9 mouse cellular contexts compared by ENCODE assay signal in genomic region chr6:124465299-124465698, GRCm38 (mm10). TPM values are rescaled to one million over a fixed set of nuclear protein-coding genes. Genes with fewer than 3 reads are reported as not detected.
A peak's percentile ranks its signal among the peaks of the same experiment; 100 is the strongest.
DNase-seq lines count a peak whose midpoint lies in the region; ATAC-seq and TF ChIP-seq lines count a peak whose summit lies in the region.
"Had no signal": no experiment of that assay in that cellular context is flagged by ENCODE, and none has a peak within 500 bp of the region (broad histone marks: within the 10 kb centered on the region; RNA-seq: fewer than 3 reads in every experiment).

No protein-coding gene starts in this region.

- H3K4me2 ChIP-seq in CH12.LX (ENCODE audit: insufficient read depth, low read depth, poor library complexity, severe bottlenecking), result peak overlapping the region; percentile 48; the same call in 1 of the 2 replicates
- peak overlapping the region; percentile 57 for H3K4me2 ChIP-seq in forebrain, embryonic 15.5 days (replicated peaks)
- H3K4me2 ChIP-seq in liver, embryonic 14.5 days (ENCODE audit: low read depth), result peak overlapping the region; percentile 74

- DNase-seq in CH12.LX (ENCODE audit: extremely low read depth), result no peak
- no peak for DNase-seq in liver, embryonic 14.5 days (ENCODE audit: low read depth in 3 of 3, low spot score in 3 of 3)
- no peak for DNase-seq in adrenal gland, postnatal 4 days (ENCODE audit: low spot score in 2 of 2)
- DNase-seq in urinary bladder, postnatal 4 days (ENCODE audit: low spot score in 2 of 2), result no peak
- no peak for DNase-seq in c-Kit-positive CD71-positive TER-119-positive erythroid progenitor cells, embryonic 14.5 days (ENCODE audit: low spot score)

- H3K4me3 ChIP-seq in erythroblast, embryonic 14.5 days (replicated peaks), result peak overlapping the region; percentile 62
- H3K4me3 ChIP-seq in CH12.LX (replicated peaks in 1 of 3; ENCODE audit: low read depth in 2 of 3, low read length in 2 of 3, poor library complexity in 1 of 3), result no peak overlapping the region
- peak overlapping the region; percentile 47 for H3K4me3 ChIP-seq in forebrain, embryonic 15.5 days
- no peak overlapping the region for H3K4me3 ChIP-seq in liver, embryonic 14.5 days (ENCODE audit: insufficient read depth in 1 of 2, low read depth in 2 of 2, low read length in 2 of 2)

- no peak overlapping the region for H3K27ac ChIP-seq in CH12.LX (ENCODE audit: insufficient read depth, low read depth)
- peak overlapping the region; percentile 79 for H3K27ac ChIP-seq in forebrain, embryonic 15.5 days (replicated peaks)
- no peak overlapping the region for H3K27ac ChIP-seq in liver, embryonic 14.5 days
- H3K27ac ChIP-seq: heart, adult 2 months had no signal

- peaks cover 13% of the 10 kb centered on the region for H3K27me3 ChIP-seq in erythroblast, embryonic 14.5 days (ENCODE audit: control insufficient read depth)
- H3K27me3 ChIP-seq in CH12.LX (replicated peaks), result peaks cover 80% of the 10 kb centered on the region
- H3K27me3 ChIP-seq in forebrain, embryonic 15.5 days, result no peaks in the 10 kb centered on the region
- no peaks in the 10 kb centered on the region; the same call in 1 of the 2 replicates for H3K27me3 ChIP-seq in liver, embryonic 14.5 days (ENCODE audit: control insufficient read depth, insufficient read depth, low read length)

- no peak for TF ChIP-seq RAD21 in CH12.LX (IDR thresholded peaks at IDR 0.05; ENCODE audit: low read depth, low read length)

- no peaks in the 10 kb centered on the region for H3K79me2 ChIP-seq in CH12.LX (replicated peaks; ENCODE audit: control insufficient read depth, extremely low read depth, insufficient read depth, poor library complexity, severe bottlenecking)

- in situ Hi-C loops in CH12.LX (cut with MboI; ENCODE audit: low pct_ligation_motif_present, low pct_unique_long_range_greater_than_20kb, low sequenced_read_pairs), result no loop called here

- dilution Hi-C loops in CH12.LX (cut with MboI; ENCODE audit: extremely low pct_ligation_motif_present, extremely low pct_unique_long_range_greater_than_20kb, low sequenced_read_pairs), result no loop called here

- peaks cover 24% of the 10 kb centered on the region for H3K4me1 ChIP-seq in erythroblast, embryonic 14.5 days (ENCODE audit: control insufficient read depth)
- 0 out of 4 replicates have a peak, but pooled peaks cover 0 to 2% of the 10 kb centered on the region in 2 experiments for H3K4me1 ChIP-seq in CH12.LX (ENCODE audit: control insufficient read depth in 1 of 2, insufficient read depth in 2 of 2)
- peaks cover 16% of the 10 kb centered on the region for H3K4me1 ChIP-seq in forebrain, embryonic 15.5 days
- H3K4me1 ChIP-seq in liver, embryonic 14.5 days (replicated peaks; ENCODE audit: control insufficient read depth in 2 of 2, insufficient read depth in 2 of 2, low read length in 1 of 2), result peaks cover 0 to 13% of the 10 kb centered on the region in 2 experiments; a peak in 3 of 4 replicates

- TF ChIP-seq POLR2A in CH12.LX (IDR thresholded peaks at IDR 0.05; ENCODE audit: low read depth, low read length), result no peak

- no peak for TF ChIP-seq CTCF in CH12.LX (conservative IDR thresholded peaks at IDR 0.05 in 1 of 2, IDR thresholded peaks at IDR 0.05 in 1 of 2; ENCODE audit: low read depth in 2 of 2, low read length in 2 of 2)
- no peak for TF ChIP-seq CTCF in liver, embryonic 14.5 days (IDR thresholded peaks at IDR 0.05; ENCODE audit: low read depth)

- no peaks in the 10 kb centered on the region for H3K9me3 ChIP-seq in erythroblast, embryonic 14.5 days (ENCODE audit: control insufficient read depth, low read length)
- no peaks in the 10 kb centered on the region for H3K9me3 ChIP-seq in CH12.LX (replicated peaks; ENCODE audit: low read length)
- no peaks in the 10 kb centered on the region for H3K9me3 ChIP-seq in forebrain, embryonic 15.5 days
- H3K9me3 ChIP-seq in liver, embryonic 14.5 days (ENCODE audit: control insufficient read depth, low read length), result no peaks in the 10 kb centered on the region

- TF ChIP-seq EP300 in CH12.LX (IDR thresholded peaks at IDR 0.05; ENCODE audit: low read length), result no peak
- no peak for TF ChIP-seq EP300 in liver, embryonic 14.5 days (IDR thresholded peaks at IDR 0.05; ENCODE audit: low read depth)

- no peaks in the 10 kb centered on the region for H3K36me3 ChIP-seq in erythroblast, embryonic 14.5 days (ENCODE audit: control insufficient read depth)
- H3K36me3 ChIP-seq in CH12.LX (replicated peaks in 1 of 2; ENCODE audit: control insufficient read depth in 1 of 2, insufficient read depth in 1 of 2, low read length in 1 of 2), result no peaks in the 10 kb centered on the region
- H3K36me3 ChIP-seq in forebrain, embryonic 15.5 days, result no peaks in the 10 kb centered on the region
- no peaks in the 10 kb centered on the region for H3K36me3 ChIP-seq in liver, embryonic 14.5 days (replicated peaks; ENCODE audit: control insufficient read depth, insufficient read depth, low read depth)

- no peak overlapping the region for H3K9ac ChIP-seq in CH12.LX (ENCODE audit: insufficient read depth, low read depth)
- H3K9ac ChIP-seq in forebrain, embryonic 15.5 days (replicated peaks), result peak overlapping the region; percentile 62
- no peak overlapping the region for H3K9ac ChIP-seq in liver, embryonic 14.5 days (replicated peaks)

- 34% methylated on average over 6 of the region's 6 CpGs for WGBS in forebrain, embryonic 15.5 days
- 47% methylated on average over 6 of the region's 6 CpGs for WGBS in liver, embryonic 14.5 days (ENCODE audit: insufficient replicate concordance)

- ATAC-seq in erythroblast, adult 5-6 weeks (replicated peaks; ENCODE audit: low FRiP score, poor library complexity, severe bottlenecking), result no peak
- ATAC-seq in forebrain, embryonic 15.5 days (replicated peaks), result no peak
- ATAC-seq in liver, embryonic 14.5 days (ENCODE audit: insufficient read depth), result no peak

TF ChIP-seq in CH12.LX, 34 proteins besides CTCF, POLR2A, EP300 and RAD21:
- TF ChIP-seq POLR2AphosphoS2 (IDR thresholded peaks at IDR 0.05; ENCODE audit: low read depth, low read length) (no peak), MAX (IDR thresholded peaks at IDR 0.05; ENCODE audit: low read length) (no peak), KAT2A (IDR thresholded peaks at IDR 0.05; ENCODE audit: insufficient replicate concordance, low read length) (no peak), HCFC1 (IDR thresholded peaks at IDR 0.05; ENCODE audit: low read depth, low read length) (no peak), MYC (IDR thresholded peaks at IDR 0.05; ENCODE audit: low read depth, low read length) (no peak), SIN3A (IDR thresholded peaks at IDR 0.05; ENCODE audit: low read length) (no peak), E2F4 (IDR thresholded peaks at IDR 0.05; ENCODE audit: insufficient replicate concordance, low read depth, low read length) (no peak), USF1 (IDR thresholded peaks at IDR 0.05; ENCODE audit: low read depth, low read length) (no peak)
TF ChIP-seq in CH12.LX: peak in this region for 0.

RNA-seq across cellular contexts. Expression of gene Clstn3, which starts 0.7 kb away (rescaled TPM):
- polyA plus RNA-seq in erythroblast, embryonic 14.5 days (2012), result 0.31 and 0.68 TPM in 2 replicates
- 5.0 TPM in 2 replicates for total RNA-seq in erythroblast, adult 5-6 weeks (2015; ENCODE audit: low replicate concordance)
- 2.3 and 4.6 TPM in 2 replicates for total RNA-seq in erythroblast, adult 5-6 weeks (2017; ENCODE audit: low replicate concordance)
- total RNA-seq in CH12.LX (2012; rRNA removed), result 17.2 and 17.7 TPM in 2 replicates
- 20.4 and 21.4 TPM in 2 replicates for total RNA-seq in CH12.LX (2014; rRNA removed)
- polyA plus RNA-seq in CH12.LX (2012; ENCODE audit: insufficient read length, low read depth), result 126 and 130 TPM in 2 replicates
- 54.7 and 62.1 TPM in 2 replicates for polyA plus RNA-seq in forebrain, embryonic 15.5 days (2015; fragmentation: Nextera tagmentation; extraction: Ambion mirVana)
- 2.5 and 3.0 TPM in 2 replicates for polyA plus RNA-seq in liver, embryonic 14.5 days (2012; rRNA removed)
- 1.7 and 2.4 TPM in 2 replicates for polyA plus RNA-seq in liver, embryonic 14.5 days (2014; fragmentation: Nextera tagmentation; extraction: Ambion mirVana)
- total RNA-seq in adrenal gland, postnatal 4 days (2021), result 10 to 100 TPM; 33.9 to 35.3 TPM

RNA-seq across cellular contexts. Expression of gene C1rl, which starts 27.6 kb away (rescaled TPM):
- not detected in 2 replicates for polyA plus RNA-seq in erythroblast, embryonic 14.5 days (2012)
- total RNA-seq in erythroblast, adult 5-6 weeks (2015; ENCODE audit: low replicate concordance), result 0.38 and 2.1 TPM in 2 replicates
- total RNA-seq in erythroblast, adult 5-6 weeks (2017; ENCODE audit: low replicate concordance), result 2.7 and 3.6 TPM in 2 replicates
- total RNA-seq in CH12.LX (2012; rRNA removed), result 0.38 and 0.59 TPM in 2 replicates
- 1.0 and 1.2 TPM in 2 replicates for total RNA-seq in CH12.LX (2014; rRNA removed)
- 2.1 and 2.4 TPM in 2 replicates for polyA plus RNA-seq in CH12.LX (2012; ENCODE audit: insufficient read length, low read depth)
- 0.06 and 0.08 TPM in 2 replicates for polyA plus RNA-seq in forebrain, embryonic 15.5 days (2015; fragmentation: Nextera tagmentation; extraction: Ambion mirVana)
- polyA plus RNA-seq in liver, embryonic 14.5 days (2012; rRNA removed), result 3.8 and 3.9 TPM in 2 replicates
- 7.3 and 7.6 TPM in 2 replicates for polyA plus RNA-seq in liver, embryonic 14.5 days (2014; fragmentation: Nextera tagmentation; extraction: Ambion mirVana)
- 10 to 100 TPM; 13.2 to 19.9 TPM for total RNA-seq in adrenal gland, postnatal 4 days (2021)

RNA-seq across cellular contexts. Expression of gene C1ra, which starts 46.9 kb away (rescaled TPM):
- 0.03 TPM in 2 replicates for polyA plus RNA-seq in erythroblast, embryonic 14.5 days (2012)
- total RNA-seq in erythroblast, adult 5-6 weeks (2015; ENCODE audit: low replicate concordance), result 0.84 TPM in 1 of 2 replicates, not detected in the other
- 2.5 TPM in 1 of 2 replicates, not detected in the other for total RNA-seq in erythroblast, adult 5-6 weeks (2017; ENCODE audit: low replicate concordance)
- total RNA-seq in CH12.LX (2012; rRNA removed), result 8.4 and 9.9 TPM in 2 replicates
- total RNA-seq in CH12.LX (2014; rRNA removed), result 19.8 and 20.1 TPM in 2 replicates
- polyA plus RNA-seq in CH12.LX (2012; ENCODE audit: insufficient read length, low read depth), result 21.9 TPM in 2 replicates
- polyA plus RNA-seq in forebrain, embryonic 15.5 days (2015; fragmentation: Nextera tagmentation; extraction: Ambion mirVana), result 0.14 and 0.43 TPM in 2 replicates
- 4.8 and 7.8 TPM in 2 replicates for polyA plus RNA-seq in liver, embryonic 14.5 days (2012; rRNA removed)
- polyA plus RNA-seq in liver, embryonic 14.5 days (2014; fragmentation: Nextera tagmentation; extraction: Ambion mirVana), result 8.6 and 10.7 TPM in 2 replicates
- 10 to 100 TPM; 36.8 to 48.1 TPM for total RNA-seq in adrenal gland, postnatal 4 days (2021)

RNA-seq across cellular contexts. Expression of gene Pex5, which starts 50.4 kb away (rescaled TPM):
- polyA plus RNA-seq in erythroblast, embryonic 14.5 days (2012), result 0.24 and 0.42 TPM in 2 replicates
- total RNA-seq in erythroblast, adult 5-6 weeks (2015; ENCODE audit: low replicate concordance), result 3.8 TPM in 2 replicates
- 5.2 and 7.0 TPM in 2 replicates for total RNA-seq in erythroblast, adult 5-6 weeks (2017; ENCODE audit: low replicate concordance)
- total RNA-seq in CH12.LX (2012; rRNA removed) (27.5 and 29.2 TPM in 2 replicates), CH12.LX (2014; rRNA removed) (24.6 and 29.9 TPM in 2 replicates)
- polyA plus RNA-seq in CH12.LX (2012; ENCODE audit: insufficient read length, low read depth), result 21.2 and 22.1 TPM in 2 replicates
- polyA plus RNA-seq in forebrain, embryonic 15.5 days (2015; fragmentation: Nextera tagmentation; extraction: Ambion mirVana), result 82.9 and 84.4 TPM in 2 replicates
- polyA plus RNA-seq in liver, embryonic 14.5 days (2012; rRNA removed), result 9.1 and 12.5 TPM in 2 replicates
- polyA plus RNA-seq in liver, embryonic 14.5 days (2014; fragmentation: Nextera tagmentation; extraction: Ambion mirVana), result 14.2 and 16.7 TPM in 2 replicates
- total RNA-seq in adrenal gland, postnatal 4 days (2021), result 10 to 100 TPM; 82.1 to 88.3 TPM

Comparison
In these comparisons a context has a peak if more than half of its experiments do, and no peak if none do; other contexts are left out.
1. H3K4me3 ChIP-seq: peak in erythroblast, embryonic 14.5 days (single experiment) and forebrain, embryonic 15.5 days (single experiment); none in CH12.LX (0 of 3) and liver, embryonic 14.5 days (0 of 2).
2. RNA of gene Clstn3, which starts 0.7 kb away (polyA plus RNA-seq): 126 to 130 TPM in CH12.LX and 54.7 to 62.1 TPM in forebrain, embryonic 15.5 days; 1.7 to 3.0 TPM in liver, embryonic 14.5 days and 0.31 to 0.68 TPM in erythroblast, embryonic 14.5 days; every median in the first group is over 10 times any median in the second.
3. Peak in every context shown above with its lines, with median percentiles within 50 percentile points of each other: H3K4me2 ChIP-seq.